Mouse (Mus musculus): ENCODE results near the gene Ccr2.
"Not testable (repeated sequence)": the region's sequence is repeated elsewhere in the genome, so short reads cannot be mapped to it uniquely, and the experiment has no call there.

Gene Ccr2

DNA sequence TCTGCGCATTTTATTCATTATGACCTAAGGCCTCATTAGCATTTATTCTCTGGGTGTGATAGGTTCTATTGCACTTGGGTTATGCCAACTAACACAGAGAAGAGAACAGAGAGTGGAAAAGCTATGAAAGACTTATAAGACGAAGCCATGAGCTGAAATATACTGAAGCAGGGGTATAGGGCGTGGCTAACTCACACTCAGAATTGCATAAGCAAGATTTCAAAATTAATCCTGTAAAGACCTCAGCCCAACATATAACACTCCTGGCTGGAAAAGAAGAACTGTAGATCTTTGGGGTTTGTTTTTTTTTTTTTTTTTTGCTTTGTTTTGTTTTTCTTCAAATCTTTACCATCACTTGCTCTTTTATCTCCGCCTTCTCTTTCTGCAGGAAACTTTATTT is at the start of gene Ccr2:
TSS of gene Ccr2 (plus strand) at position 228 of the 400 bp plus-strand sequence.
- no peak for DNase-seq (ENCODE audit: low read depth)

DNA sequence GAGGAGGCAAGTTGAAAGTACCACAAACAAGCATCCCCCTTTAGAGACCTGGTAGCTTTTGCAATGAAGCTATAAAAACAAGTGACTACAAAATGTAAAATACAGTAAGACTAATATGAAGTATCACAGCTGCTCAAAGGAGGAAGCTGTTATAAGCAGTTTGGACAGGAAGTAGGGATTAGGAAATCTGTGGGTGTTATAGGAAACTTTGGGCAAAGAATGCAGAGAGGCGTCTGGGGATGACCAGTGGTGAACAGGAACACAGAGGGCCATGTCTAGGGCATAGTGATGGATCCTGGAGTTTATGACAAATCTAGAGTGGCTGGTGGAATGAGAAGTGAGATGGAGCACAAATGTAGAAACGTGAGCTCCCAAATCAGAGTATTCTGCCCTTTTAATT is 48.2 kb upstream of the Ccr2 start:
- no peak for DNase-seq (ENCODE audit: low read depth)

DNA sequence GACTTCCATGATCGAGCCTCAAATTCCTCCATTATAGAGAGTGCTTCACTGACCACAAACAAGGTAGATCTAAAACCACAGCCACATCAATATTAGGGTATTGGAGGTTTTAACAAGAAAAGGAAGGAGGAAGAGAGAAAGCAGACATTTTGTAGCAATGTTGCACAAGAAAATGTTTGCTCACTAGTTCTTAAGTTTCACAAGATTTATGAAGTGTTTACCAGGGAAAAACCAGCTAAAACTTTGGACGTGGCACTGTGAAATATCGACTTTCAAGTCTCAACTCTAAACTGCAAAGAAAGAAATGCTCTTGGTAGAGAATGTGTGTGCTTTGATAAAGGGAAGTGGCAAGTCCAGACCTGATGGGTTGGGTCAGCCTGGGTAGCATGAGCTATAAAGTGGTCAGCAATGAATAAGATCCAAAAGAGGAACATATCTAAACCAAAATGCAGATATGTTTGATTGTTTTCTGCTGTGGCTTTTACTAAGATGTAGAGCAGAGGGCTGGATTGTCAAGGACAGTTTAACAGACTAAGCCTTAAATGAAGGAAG is 45.5 kb upstream of the Ccr2 start:
- DNase-seq (ENCODE audit: low read depth): no peak

GRCm38 (mm10) chr9:124059660-124060352 is 41.9 kb upstream of the Ccr2 start:
- no peak for DNase-seq (ENCODE audit: low read depth)

DNA sequence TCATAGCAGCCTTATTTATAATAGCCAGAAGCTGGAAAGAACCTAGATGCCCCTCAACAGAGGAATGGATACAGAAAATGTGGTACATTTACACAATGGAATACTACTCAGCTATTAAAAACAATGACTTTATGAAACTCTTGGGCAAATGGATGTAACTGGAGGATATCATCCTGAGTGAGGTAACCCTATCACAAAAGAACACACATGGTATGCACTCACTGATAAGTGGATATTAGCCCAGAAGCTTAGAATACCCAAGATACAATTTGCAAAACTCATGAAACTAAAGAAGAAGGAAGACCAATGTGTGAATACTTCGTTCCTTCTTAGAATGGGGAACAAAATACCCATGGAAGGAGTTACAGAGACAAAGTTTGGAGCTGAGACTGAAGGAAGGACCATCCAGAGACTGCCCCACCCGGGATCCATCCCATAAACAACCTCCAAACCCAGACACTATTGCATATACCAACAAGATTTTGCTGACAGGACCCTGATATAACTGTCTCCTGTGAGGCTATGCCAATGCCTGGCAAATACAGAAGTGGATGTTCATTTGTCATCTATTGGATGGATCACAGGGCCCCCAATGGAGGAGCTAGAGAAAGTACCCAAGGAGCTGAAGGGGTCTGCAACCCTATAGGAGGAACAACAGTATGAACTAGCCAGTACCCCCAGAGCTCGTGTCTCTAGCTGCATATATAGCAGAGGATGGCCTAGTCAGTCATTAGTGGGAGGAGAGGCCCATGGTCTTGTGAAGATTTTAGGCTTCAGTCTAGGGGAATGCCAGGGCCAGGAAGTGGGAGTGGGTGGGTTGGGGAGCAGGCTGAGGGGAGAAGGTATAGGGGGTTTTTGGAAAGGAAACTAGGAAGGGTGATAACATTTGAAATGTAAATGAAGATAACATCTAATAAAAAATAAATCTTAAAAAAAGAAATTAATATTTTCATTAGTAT is 40.0 kb upstream of the Ccr2 start:
- not testable (repeated sequence) for DNase-seq (ENCODE audit: low read depth)

DNA sequence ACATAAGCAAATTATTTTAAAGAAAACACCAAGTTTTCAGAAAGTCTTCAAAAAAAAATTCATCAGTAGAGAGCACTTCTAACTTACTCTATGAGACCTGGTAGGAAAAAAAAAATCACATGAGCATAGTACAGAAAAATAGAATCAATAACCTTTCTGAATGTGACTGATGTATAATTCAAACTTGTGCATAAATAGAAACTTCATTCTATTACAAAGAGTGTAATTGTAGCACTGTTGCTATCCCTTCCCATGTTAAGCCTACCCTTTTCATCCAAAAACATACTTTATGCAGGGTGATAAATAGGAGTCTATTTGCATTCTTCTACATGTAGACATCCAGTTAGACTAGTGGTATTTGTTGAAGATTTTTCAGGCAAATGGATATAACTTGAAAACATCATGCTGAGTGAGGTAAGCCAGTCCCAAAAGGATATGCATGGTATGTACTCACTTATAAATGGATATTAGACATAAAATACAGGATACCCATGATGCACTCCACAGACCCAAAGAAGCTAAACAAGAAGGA is 35.1 kb upstream of the Ccr2 start:
- no peak for DNase-seq (ENCODE audit: low read depth)

- DNase-seq (ENCODE audit: low read depth): no peak
Measured at GRCm38 (mm10) chr9:124068098-124069058, 33.4 kb upstream of the Ccr2 start.

DNA sequence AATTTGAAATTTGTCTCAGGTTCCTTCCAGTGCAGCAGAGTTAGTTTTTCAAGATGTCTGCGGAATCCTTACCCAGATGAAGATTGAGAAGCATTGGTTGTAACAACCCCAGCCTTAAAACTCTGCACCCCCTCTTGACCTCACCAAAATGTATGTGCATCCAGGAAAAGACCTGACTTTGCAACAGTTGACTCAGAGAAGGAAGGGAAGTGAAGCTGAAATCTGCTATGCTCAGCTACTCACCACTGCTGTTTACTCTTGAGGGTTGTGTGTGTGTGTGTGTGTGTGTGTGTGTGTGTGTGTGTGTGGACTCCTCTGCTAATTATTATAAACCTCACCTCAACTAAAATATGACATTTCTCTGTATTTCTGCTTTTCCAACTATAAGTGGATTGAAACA is 30.2 kb upstream of the Ccr2 start:
- no peak for DNase-seq (ENCODE audit: low read depth)

DNA sequence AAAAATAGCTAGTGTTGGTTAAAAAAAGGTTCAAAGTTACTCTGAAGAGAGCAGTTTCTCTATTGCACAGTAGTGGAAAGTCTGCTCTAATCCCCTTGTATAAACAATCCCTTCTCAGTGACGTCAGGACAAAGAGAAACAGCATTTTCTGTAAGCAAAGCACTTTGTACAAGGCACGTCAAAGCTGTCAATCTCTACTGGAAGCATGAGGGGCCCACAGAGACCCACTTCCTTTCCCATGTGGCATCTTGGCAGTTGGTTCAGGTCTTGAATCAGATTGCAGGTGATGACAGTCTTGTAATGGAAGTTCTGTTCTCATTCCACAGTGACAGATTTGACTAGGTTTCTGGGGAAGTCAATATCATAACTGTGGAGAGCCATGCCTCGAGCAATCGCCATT is 21.9 kb upstream of the Ccr2 start:
- DNase-seq (ENCODE audit: low read depth): no peak

DNA sequence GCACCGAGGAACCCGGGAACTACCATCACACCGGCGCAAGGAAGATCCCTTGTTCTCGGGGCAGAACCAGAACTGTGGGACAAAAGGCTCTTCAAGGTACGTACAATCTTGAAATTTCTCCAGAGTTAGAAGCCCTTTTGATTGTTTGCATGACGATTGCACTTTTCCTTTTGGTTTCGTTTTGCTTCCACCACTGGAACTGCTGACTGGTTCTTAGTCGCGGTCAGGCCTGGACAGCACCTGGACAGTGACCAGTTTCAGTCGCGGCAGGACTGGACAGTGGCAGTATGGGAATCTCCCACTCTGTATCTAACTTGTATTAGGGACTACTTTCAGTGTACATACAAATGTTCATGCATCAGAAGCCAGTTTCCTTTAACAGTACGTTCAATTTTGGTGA is 21.3 kb upstream of the Ccr2 start:
- DNase-seq (ENCODE audit: low read depth): not testable (repeated sequence)

DNA sequence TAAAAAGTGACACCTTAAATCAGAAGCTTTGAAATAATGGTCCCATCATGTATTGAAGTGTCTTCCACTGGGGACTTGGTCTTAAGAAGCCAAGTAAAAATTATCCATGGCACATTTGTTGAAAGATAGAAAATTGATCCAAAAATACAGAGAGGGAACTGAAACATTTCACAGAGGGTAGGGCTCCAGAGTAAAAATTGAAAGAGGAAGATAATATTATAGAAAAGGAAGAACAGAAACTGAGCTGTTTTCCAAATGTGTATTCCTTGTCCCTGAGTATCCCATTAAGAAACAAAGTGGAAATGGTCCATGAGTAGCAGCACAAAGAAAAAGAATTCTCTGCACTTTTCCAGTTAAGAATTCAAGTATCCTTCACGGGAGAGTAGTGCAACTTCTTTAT is 11.3 kb upstream of the Ccr2 start:
- DNase-seq (ENCODE audit: low read depth): no peak

DNA sequence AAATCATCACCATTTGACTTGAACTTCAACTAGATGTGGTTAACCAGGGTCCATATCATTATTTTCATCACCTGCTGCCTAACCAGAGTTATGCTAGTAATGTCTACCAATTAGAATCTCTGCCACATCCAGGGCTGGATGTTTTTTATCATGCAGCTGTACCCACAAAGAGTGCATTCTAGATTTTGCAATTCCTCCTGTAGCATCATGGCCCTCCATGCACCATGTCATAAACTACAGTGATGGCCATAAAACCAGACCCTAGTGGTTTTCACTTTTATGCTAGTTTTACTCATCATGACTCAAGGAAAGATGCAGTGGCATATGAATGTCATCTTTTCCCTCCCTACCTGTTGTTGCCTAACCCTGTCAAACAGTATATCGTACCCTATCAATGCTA is 2.6 kb upstream of the Ccr2 start:
- no peak for DNase-seq (ENCODE audit: low read depth)

DNA sequence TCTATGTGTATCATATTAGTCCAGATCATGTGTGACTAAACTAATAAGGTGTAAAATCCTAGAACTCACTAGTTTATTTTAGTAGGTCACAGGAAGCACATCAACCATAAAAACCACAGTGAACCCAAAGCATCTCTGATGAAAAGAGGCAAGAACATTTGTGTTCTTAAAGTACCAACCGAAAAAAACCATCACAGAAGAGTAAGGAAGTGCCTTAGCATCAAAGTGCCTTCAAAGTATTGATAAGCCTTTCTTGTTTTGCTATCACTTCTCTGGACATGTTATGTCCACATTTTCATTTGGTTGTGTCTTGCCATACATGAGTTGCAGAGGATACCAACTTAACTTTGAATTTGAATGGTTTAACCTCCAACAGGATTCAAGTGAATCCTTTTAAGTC is 1.4 kb upstream of the Ccr2 start:
- DNase-seq (ENCODE audit: low read depth): no peak

DNA sequence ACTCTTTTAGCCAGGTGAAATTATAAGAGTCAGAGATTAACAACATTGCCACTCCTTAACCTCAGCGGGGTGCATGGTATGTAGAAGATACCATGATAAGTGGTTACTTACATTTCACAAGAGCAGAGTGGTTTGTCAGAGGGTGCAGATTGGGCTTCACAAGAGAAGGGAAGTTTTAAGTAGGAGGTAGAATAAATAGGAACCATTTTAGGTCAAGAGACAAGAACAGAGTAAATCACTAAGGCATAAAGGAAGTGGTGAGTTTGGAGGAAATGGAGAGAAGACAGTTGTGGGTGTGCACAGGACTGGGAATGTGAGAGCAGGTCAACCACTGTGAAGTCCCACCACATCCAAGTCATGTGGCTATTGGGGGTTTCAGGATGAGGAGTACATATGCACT is 1.4 kb downstream of the Ccr2 start:
- DNase-seq (ENCODE audit: low read depth): no peak

- no peak for DNase-seq (ENCODE audit: low read depth)
Measured at GRCm38 (mm10) chr9:124105196-124105595, 3.4 kb downstream of the Ccr2 start.

DNA sequence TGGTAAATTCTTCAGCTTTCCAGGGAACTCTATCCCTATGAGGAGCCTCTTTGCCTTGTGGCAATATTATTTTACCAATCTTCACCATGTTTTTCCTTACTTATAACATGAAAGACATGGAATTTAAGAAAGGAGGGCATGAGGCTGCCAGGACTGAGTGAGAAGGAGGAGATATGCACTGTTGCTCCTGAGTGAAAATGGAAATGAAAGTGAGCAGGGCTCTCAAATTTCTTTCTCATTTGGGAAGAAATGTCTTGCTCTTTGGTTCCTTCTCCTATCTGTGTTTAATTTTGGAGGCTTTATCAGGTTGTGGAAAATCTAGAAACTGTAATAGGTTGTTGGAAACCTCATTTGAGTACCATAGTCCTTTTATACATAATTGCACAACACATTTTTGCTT is 5.5 kb downstream of the Ccr2 start:
- no peak for DNase-seq (ENCODE audit: low read depth)

GRCm38 (mm10) chr9:124108356-124109127 is 6.8 kb downstream of the Ccr2 start:
- no peak for DNase-seq (ENCODE audit: low read depth)

DNA sequence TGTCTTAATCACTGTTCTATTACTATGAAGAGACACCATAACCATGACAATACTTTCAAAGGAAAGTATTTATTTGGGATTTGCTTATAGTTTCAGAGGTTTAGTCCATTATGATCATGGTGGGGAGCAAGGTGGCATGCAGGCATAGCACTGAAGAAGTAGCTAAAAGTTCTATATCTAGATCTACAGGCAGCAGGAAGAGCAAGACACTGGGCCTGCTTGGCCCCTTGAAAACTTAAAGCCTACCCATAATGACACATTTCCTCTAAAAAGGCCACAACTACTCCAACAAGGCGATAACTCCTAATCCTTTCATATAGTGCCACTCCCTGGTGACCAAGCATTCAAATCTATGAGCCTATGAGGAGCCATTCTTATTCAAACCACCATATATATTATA is 10.2 kb downstream of the Ccr2 start:
- no peak for DNase-seq (ENCODE audit: low read depth)

DNA sequence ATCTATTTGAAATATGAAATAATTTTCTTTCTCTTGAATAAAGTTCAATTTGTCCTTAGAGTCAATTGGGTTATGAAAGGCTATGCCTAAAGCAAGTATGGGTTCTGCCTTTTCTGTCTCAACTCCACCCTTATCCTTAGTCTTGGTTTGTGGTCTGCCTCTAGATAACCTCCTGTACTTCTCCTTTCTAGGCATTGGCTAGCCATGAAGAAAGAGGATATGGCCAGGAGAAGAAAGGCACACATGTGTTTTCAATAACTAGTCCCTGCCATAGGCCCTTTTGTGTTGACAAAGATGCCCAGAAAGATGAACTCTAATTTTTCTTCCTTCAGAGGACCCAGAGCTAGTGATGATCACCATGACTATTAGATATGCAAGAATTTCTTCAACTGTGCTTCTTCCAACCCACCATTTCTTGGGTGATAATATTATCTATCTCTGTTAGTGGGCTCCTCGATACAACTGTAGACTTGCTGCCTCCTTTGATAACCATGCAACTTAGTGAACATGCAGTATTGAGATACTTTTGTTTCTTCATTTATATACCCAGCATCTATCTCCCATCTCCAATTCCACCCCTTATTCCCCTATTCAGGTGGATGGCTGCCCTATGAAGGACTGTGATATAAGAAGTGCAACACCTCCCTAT is 11.0 kb downstream of the Ccr2 start:
- DNase-seq (ENCODE audit: low read depth): no peak

DNA sequence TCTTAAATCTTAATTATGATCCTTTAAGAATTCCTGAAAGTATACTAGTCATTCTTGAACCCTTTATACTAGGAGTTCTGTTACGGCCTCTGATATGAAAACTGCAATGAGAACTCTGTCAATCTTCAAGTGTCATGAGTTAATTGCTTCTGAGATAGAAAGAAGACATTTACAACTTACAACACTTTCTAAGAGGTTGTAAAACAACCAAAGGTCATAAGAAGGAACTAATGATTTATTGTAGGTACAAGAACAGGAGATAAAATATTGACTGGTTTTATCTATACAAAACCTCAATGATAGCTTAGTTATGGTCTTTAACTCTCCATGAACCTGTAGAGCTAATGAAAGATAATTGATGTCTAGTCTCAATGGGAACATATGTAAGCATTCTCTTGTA is 12.0 kb downstream of the Ccr2 start:
- DNase-seq (ENCODE audit: low read depth): no peak
